Mouse (Mus musculus) liver, embryonic 16.5 days (tissue): ENCODE measurements around the gene Olfr648. TPM values are rescaled to one million over a fixed set of nuclear protein-coding genes. Genes with fewer than 3 reads are reported as not detected.
A peak's percentile ranks its signal among the peaks of the same experiment; 100 is the strongest.

Source experiments
- ATAC-seq: fragments of 200-750 bp; cut with Nextera tagmentation; 2 replicates; pipeline ENCODE4 v1.8.0; 2017; ENCODE audit warnings: low read depth, mild to moderate bottlenecking, moderate number of reproducible peaks, moderate library complexity
- H3K27ac ChIP-seq: fragments of 300-500 bp; sonication (generic); 2 replicates; pipeline ENCODE4 v1.5.1; 2014; ENCODE audit warnings: mild to moderate bottlenecking, low read length
- H3K27me3 ChIP-seq: fragments of 300-500 bp; sonication (generic); 2 replicates; pipeline ENCODE4 v1.6.1; 2014; ENCODE audit warnings: low read depth, low read length, mixed read lengths; ENCODE audit not compliant: control insufficient read depth, insufficient read depth
- H3K36me3 ChIP-seq: fragments of 300-500 bp; sonication (generic); 2 replicates; pipeline ENCODE4 v1.6.1; 2014; ENCODE audit warnings: mild to moderate bottlenecking; ENCODE audit not compliant: control insufficient read depth, insufficient read depth
- H3K4me1 ChIP-seq: fragments of 300-500 bp; sonication (generic); 2 replicates; pipeline ENCODE4 v1.6.1; 2014; ENCODE audit warnings: low read depth, low read length, mixed read lengths; ENCODE audit not compliant: control insufficient read depth
- H3K4me2 ChIP-seq: fragments of 300-500 bp; sonication (generic); 2 replicates; pipeline ENCODE4 v1.6.1; 2014; ENCODE audit warnings: low read depth, low read length, mixed read lengths
- H3K4me3 ChIP-seq: fragments of 300-500 bp; sonication (generic); 2 replicates; pipeline ENCODE4 v1.5.1; 2014; ENCODE audit warnings: low read depth, mild to moderate bottlenecking, low read length
- H3K9ac ChIP-seq: fragments of 300-500 bp; sonication (generic); 2 replicates; pipeline ENCODE4 v1.6.1; 2014; ENCODE audit warnings: low read depth, low read length
- H3K9me3 ChIP-seq: fragments of 300-500 bp; sonication (generic); replicated peaks from 2 replicates; pipeline ENCODE4 v1.6.1; 2016; ENCODE audit warnings: low read length; ENCODE audit not compliant: control insufficient read depth
- WGBS: fragments of 180-500 bp; shearing (Covaris S2); extraction: QIAGEN DNeasy Blood & Tissue Kit; methylation state at CpG from one replicate; pipeline ENCODE4 v1.1.7; 2014; ENCODE audit not compliant: insufficient replicate concordance; 5-methylcytosine and 5-hydroxymethylcytosine counted together
- polyA plus RNA-seq: library from polyadenylated mRNA; unstranded; fragments of >200 nt; fragmentation: Nextera tagmentation; extraction: Ambion mirVana; gene quantifications from 2 replicates; pipeline ENCODE4 v1.2.1, GENCODE M21; 2015

Olfr648 gene
- 0.04 and 0.05 TPM in 2 replicates for polyA plus RNA-seq

GRCm38 (mm10) chr7:104183292-104183691 lies at the start of gene Olfr648:
Gene Olfr648, minus strand, starts transcription at chr7:104183392.
- WGBS, result 69% methylated on average over 2 of the region's 2 CpGs
- no peak for ATAC-seq
- H3K4me3 ChIP-seq, result no peak within 1 kb of the TSS
- H3K27me3 ChIP-seq, result no peaks in the 10 kb centered on the region
- H3K36me3 ChIP-seq, result no peaks in the 10 kb centered on the region
- no peak within 1 kb of the TSS for H3K9ac ChIP-seq
- H3K4me1 ChIP-seq, result no peaks in the 10 kb centered on the region
- no peak within 1 kb of the TSS for H3K4me2 ChIP-seq
- H3K9me3 ChIP-seq, result no peaks in the 10 kb centered on the region
- H3K27ac ChIP-seq, result no peak within 1 kb of the TSS

- no peak for ATAC-seq
- Histone ChIP-seq H3K4me3 (no peak overlapping the region), H3K9ac (no peak overlapping the region), H3K36me3 (no peaks in the 10 kb centered on the region), H3K27me3 (no peaks in the 10 kb centered on the region), H3K27ac (no peak overlapping the region), H3K4me1 (no peaks in the 10 kb centered on the region), H3K4me2 (no peak overlapping the region), H3K9me3 (no peaks in the 10 kb centered on the region)
- WGBS, result 23% methylated on average over 2 of the region's 2 CpGs
These were observed 48.0 kb upstream of the Olfr648 start for GRCm38 (mm10) chr7:104231203-104231602.

- H3K9ac ChIP-seq, result peak within 1 kb of the TSS; percentile 31; the same call in 1 of the 2 replicates
- H3K9me3 ChIP-seq, result no peaks in the 10 kb centered on the region
- no peaks in the 10 kb centered on the region for H3K36me3 ChIP-seq
- H3K4me1 ChIP-seq, result no peaks in the 10 kb centered on the region
- H3K4me2 ChIP-seq, result peak within 1 kb of the TSS; percentile 57
- no peaks in the 10 kb centered on the region for H3K27me3 ChIP-seq
- H3K27ac ChIP-seq, result no peak within 1 kb of the TSS
- ATAC-seq, result peak; percentile 56
- H3K4me3 ChIP-seq, result peak within 1 kb of the TSS; percentile 56
- WGBS, result 1% methylated on average over 37 of the region's 37 CpGs
These were observed 35.7 kb upstream of the Olfr648 start, which contains the start of gene Trim6 for GRCm38 (mm10) chr7:104218701-104219569. Gene Trim6, plus strand, starts transcription at chr7:104218793.

GRCm38 (mm10) chr7:104217881-104218280 lies 34.7 kb upstream of the Olfr648 start:
- Histone ChIP-seq H3K36me3 (no peaks in the 10 kb centered on the region), H3K4me1 (no peaks in the 10 kb centered on the region), H3K9ac (no peak overlapping the region), H3K9me3 (no peaks in the 10 kb centered on the region), H3K27me3 (no peaks in the 10 kb centered on the region), H3K27ac (no peak overlapping the region), H3K4me3 (no peak overlapping the region), H3K4me2 (no peak overlapping the region)
- no peak for ATAC-seq
- 29% methylated on average over 2 of the region's 2 CpGs for WGBS

GRCm38 (mm10) chr7:104216011-104216535 lies 32.9 kb upstream of the Olfr648 start:
- no peaks in the 10 kb centered on the region for H3K4me1 ChIP-seq
- no peaks in the 10 kb centered on the region for H3K9me3 ChIP-seq
- ATAC-seq, result no peak
- H3K27me3 ChIP-seq, result no peaks in the 10 kb centered on the region
- no peak overlapping the region for H3K4me2 ChIP-seq
- 0% methylated on average over 1 of the region's 1 CpGs for WGBS
- H3K9ac ChIP-seq, result no peak overlapping the region
- no peak overlapping the region for H3K27ac ChIP-seq
- no peaks in the 10 kb centered on the region for H3K36me3 ChIP-seq
- no peak overlapping the region for H3K4me3 ChIP-seq

GRCm38 (mm10) chr7:104206197-104206596 lies 23.0 kb upstream of the Olfr648 start:
- no peaks in the 10 kb centered on the region for H3K27me3 ChIP-seq
- no peak overlapping the region for H3K9ac ChIP-seq
- no peak overlapping the region for H3K27ac ChIP-seq
- peak; percentile 39; the same call in 1 of the 2 replicates for ATAC-seq
- H3K4me1 ChIP-seq, result no peaks in the 10 kb centered on the region
- no peaks in the 10 kb centered on the region for H3K36me3 ChIP-seq
- H3K9me3 ChIP-seq, result no peaks in the 10 kb centered on the region
- H3K4me3 ChIP-seq, result no peak overlapping the region
- no peak overlapping the region for H3K4me2 ChIP-seq
- 49% methylated on average over 7 of the region's 7 CpGs for WGBS

- Histone ChIP-seq H3K9me3 (no peaks in the 10 kb centered on the region), H3K4me1 (no peaks in the 10 kb centered on the region), H3K9ac (no peak overlapping the region), H3K4me3 (no peak overlapping the region), H3K27ac (no peak overlapping the region), H3K27me3 (no peaks in the 10 kb centered on the region), H3K36me3 (no peaks in the 10 kb centered on the region), H3K4me2 (no peak overlapping the region)
- 2% methylated on average over 5 of the region's 5 CpGs for WGBS
- ATAC-seq, result peak; percentile 60; the same call in 1 of the 2 replicates
These were observed 16.6 kb upstream of the Olfr648 start for GRCm38 (mm10) chr7:104199822-104200221.

- no peak for ATAC-seq
- Histone ChIP-seq H3K4me2 (no peak within 1 kb of the TSS), H3K9ac (no peak within 1 kb of the TSS), H3K36me3 (no peaks in the 10 kb centered on the region), H3K4me1 (no peaks in the 10 kb centered on the region), H3K9me3 (no peaks in the 10 kb centered on the region), H3K4me3 (no peak within 1 kb of the TSS), H3K27ac (no peak within 1 kb of the TSS), H3K27me3 (no peaks in the 10 kb centered on the region)
- WGBS, result 65% methylated on average over 6 of the region's 6 CpGs
These were observed 12.7 kb upstream of the Olfr648 start, which contains the start of gene Olfr649 for GRCm38 (mm10) chr7:104195885-104196284. Gene Olfr649, minus strand, starts transcription at chr7:104195985.

- no peaks in the 10 kb centered on the region for H3K9me3 ChIP-seq
- ATAC-seq, result no peak
- H3K4me3 ChIP-seq, result no peak overlapping the region
- 29% methylated on average over 9 of the region's 9 CpGs for WGBS
- no peak overlapping the region for H3K9ac ChIP-seq
- H3K36me3 ChIP-seq, result no peaks in the 10 kb centered on the region
- H3K4me1 ChIP-seq, result no peaks in the 10 kb centered on the region
- no peaks in the 10 kb centered on the region for H3K27me3 ChIP-seq
- H3K27ac ChIP-seq, result no peak overlapping the region
- H3K4me2 ChIP-seq, result no peak overlapping the region
These were observed 8.1 kb upstream of the Olfr648 start for GRCm38 (mm10) chr7:104191275-104191674.
